12 mouse cellular contexts compared by ENCODE assay signal in genomic region chr2:52987637-52988295, GRCm38 (mm10).
DNase-seq lines count a peak whose midpoint lies in the region; ATAC-seq and TF ChIP-seq lines count a peak whose summit lies in the region.
"Had no signal": no experiment of that assay in that cellular context is flagged by ENCODE, and none has a peak within 500 bp of the region (broad histone marks: within the 10 kb centered on the region; RNA-seq: fewer than 3 reads in every experiment).

No protein-coding gene starts in this region.

- peak overlapping the region; percentile 54 for H3K27ac ChIP-seq in left cerebral cortex, adult 2 months
- H3K27ac ChIP-seq in forebrain, embryonic 12.5 days = no peak overlapping the region
- no peak overlapping the region for H3K27ac ChIP-seq in intestine, embryonic 15.5 days
- H3K27ac ChIP-seq in midbrain, embryonic 16.5 days (ENCODE audit: low read length) = peak overlapping the region; percentile 5; the same call in 1 of the 2 replicates
- H3K27ac ChIP-seq: liver, embryonic 15.5 days had no signal

- H3K27me3 ChIP-seq in forebrain, embryonic 12.5 days = no peaks in the 10 kb centered on the region
- H3K27me3 ChIP-seq in intestine, embryonic 15.5 days (replicated peaks) = no peaks in the 10 kb centered on the region
- no peaks in the 10 kb centered on the region for H3K27me3 ChIP-seq in midbrain, embryonic 16.5 days (ENCODE audit: control insufficient read depth, insufficient read depth, low read depth, low read length)
- H3K27me3 ChIP-seq: liver, embryonic 15.5 days; Patski had no signal

- H3K4me1 ChIP-seq in forebrain, embryonic 12.5 days = peaks cover 24% of the 10 kb centered on the region
- H3K4me1 ChIP-seq in intestine, embryonic 15.5 days (replicated peaks) = peaks cover 12% of the 10 kb centered on the region; the same call in 1 of the 2 replicates
- H3K4me1 ChIP-seq in midbrain, embryonic 16.5 days (ENCODE audit: control insufficient read depth, insufficient read depth, low read length) = peaks cover 19% of the 10 kb centered on the region
- H3K4me1 ChIP-seq: liver, embryonic 15.5 days had no signal

- no peaks in the 10 kb centered on the region for H3K36me3 ChIP-seq in forebrain, embryonic 12.5 days (replicated peaks)
- no peaks in the 10 kb centered on the region for H3K36me3 ChIP-seq in intestine, embryonic 15.5 days
- H3K36me3 ChIP-seq in midbrain, embryonic 16.5 days (ENCODE audit: control insufficient read depth, insufficient read depth, low read length) = no peaks in the 10 kb centered on the region
- H3K36me3 ChIP-seq: liver, embryonic 15.5 days had no signal

- peak; percentile 28; the same call in 1 of the 2 replicates for ATAC-seq in forebrain, embryonic 12.5 days (ENCODE audit: low FRiP score)
- ATAC-seq in intestine, embryonic 15.5 days = peak; percentile 72
- ATAC-seq in midbrain, embryonic 16.5 days = 0 out of 2 replicates have a peak, but pooled peaks have one; percentile 9
- ATAC-seq: Patski had no signal

- no peak overlapping the region for H3K4me2 ChIP-seq in forebrain, embryonic 12.5 days
- 0 out of 2 replicates have a peak overlapping the region, but pooled peaks have one; percentile 1 for H3K4me2 ChIP-seq in intestine, embryonic 15.5 days (replicated peaks)
- no peak overlapping the region for H3K4me2 ChIP-seq in midbrain, embryonic 16.5 days (ENCODE audit: low read length)
- H3K4me2 ChIP-seq: liver, embryonic 15.5 days had no signal

- no peak for TF ChIP-seq CTCF in left cerebral cortex, adult 2 months (IDR thresholded peaks at IDR 0.05)

- WGBS in forebrain, embryonic 12.5 days = 38% methylated on average over 11 of the region's 11 CpGs
- 44% methylated on average over 11 of the region's 11 CpGs for WGBS in intestine, embryonic 15.5 days
- WGBS in midbrain, embryonic 16.5 days = 51% methylated on average over 11 of the region's 11 CpGs

- no peaks in the 10 kb centered on the region for H3K9me3 ChIP-seq in forebrain, embryonic 12.5 days
- no peaks in the 10 kb centered on the region for H3K9me3 ChIP-seq in intestine, embryonic 15.5 days
- H3K9me3 ChIP-seq in midbrain, embryonic 16.5 days (replicated peaks; ENCODE audit: control insufficient read depth, low read length, poor library complexity, severe bottlenecking) = no peaks in the 10 kb centered on the region
- H3K9me3 ChIP-seq: liver, embryonic 15.5 days had no signal

- H3K9ac ChIP-seq in forebrain, embryonic 12.5 days = no peak overlapping the region
- no peak overlapping the region for H3K9ac ChIP-seq in intestine, embryonic 15.5 days
- no peak overlapping the region for H3K9ac ChIP-seq in midbrain, embryonic 16.5 days (ENCODE audit: low read depth, low read length)
- H3K9ac ChIP-seq: liver, embryonic 15.5 days had no signal

- intact Hi-C loops in left cerebral cortex, adult 2 months (cut with DNase I) = no loop called here

- H3K4me3 ChIP-seq in left cerebral cortex, adult 2 months = no peak overlapping the region
- no peak overlapping the region for H3K4me3 ChIP-seq in forebrain, embryonic 12.5 days (replicated peaks)
- H3K4me3 ChIP-seq in intestine, embryonic 15.5 days (replicated peaks) = no peak overlapping the region
- H3K4me3 ChIP-seq in midbrain, embryonic 16.5 days (ENCODE audit: low read depth, low read length) = no peak overlapping the region
- H3K4me3 ChIP-seq: liver, embryonic 15.5 days had no signal

- DNase-seq in left cerebral cortex, adult 2 months (ENCODE audit: extremely low spot score in 1 of 2, low spot score in 2 of 2) = no peak
- DNase-seq in left cerebral cortex, adult 9 months (ENCODE audit: low spot score in 2 of 2) = no peak
- DNase-seq in urinary bladder, adult 2 months (ENCODE audit: low spot score) = no peak
- DNase-seq in urinary bladder, postnatal 4 days (ENCODE audit: low spot score in 2 of 2) = no peak
- no peak for DNase-seq in cerebellum, postnatal 10 days
- DNase-seq: embryo, embryonic 11 days; retina, postnatal 1 day had no signal

Comparison
In these comparisons a context has a peak if more than half of its experiments do, and no peak if none do; other contexts are left out.
1. H3K27ac ChIP-seq: peak in left cerebral cortex, adult 2 months (single experiment) and midbrain, embryonic 16.5 days (single experiment); none in forebrain, embryonic 12.5 days (single experiment) and intestine, embryonic 15.5 days (single experiment).
2. ATAC-seq: peak in every context shown above with its lines; median percentile 72 in intestine, embryonic 15.5 days; 28 in forebrain, embryonic 12.5 days; 9 in midbrain, embryonic 16.5 days.